In genomic region chr14:73495753-73496152, GRCm38 (mm10) we compare ENCODE assay signal across 27 mouse cellular contexts. TPM values are rescaled to one million over a fixed set of nuclear protein-coding genes. Genes with fewer than 3 reads are reported as not detected.
A peak's percentile ranks its signal among the peaks of the same experiment; 100 is the strongest.
DNase-seq lines count a peak whose midpoint lies in the region; ATAC-seq and TF ChIP-seq lines count a peak whose summit lies in the region.
"Had no signal": no experiment of that assay in that cellular context is flagged by ENCODE, and none has a peak within 500 bp of the region (broad histone marks: within the 10 kb centered on the region; RNA-seq: fewer than 3 reads in every experiment).

No protein-coding gene starts in this region.

- no peaks in the 10 kb centered on the region for H3K79me2 ChIP-seq in heart, adult 2 months (replicated peaks; ENCODE audit: control insufficient read depth, insufficient read depth, low read length)

- TF ChIP-seq CTCF in heart, adult 2 months (IDR thresholded peaks at IDR 0.05): peak; percentile 47
- 0 out of 2 replicates have a peak, but pooled peaks have one; percentile 30 for TF ChIP-seq CTCF in kidney, postnatal 0 days (IDR thresholded peaks at IDR 0.05; ENCODE audit: low read depth)
- no peak for TF ChIP-seq CTCF in kidney, adult 2 months (conservative IDR thresholded peaks at IDR 0.05; ENCODE audit: insufficient read depth, insufficient read length, low read depth, low read length)
- peak; percentile 48 for TF ChIP-seq CTCF in stomach, postnatal 0 days (IDR thresholded peaks at IDR 0.05; ENCODE audit: low read depth)

- intact Hi-C loops in heart, adult 2 months (cut with DNase I): no loop called here
- intact Hi-C loops in heart, postnatal 14 days (cut with DNase I): no loop called here

- H3K9me3 ChIP-seq in kidney, postnatal 0 days (replicated peaks; ENCODE audit: low read length): no peaks in the 10 kb centered on the region
- H3K9me3 ChIP-seq in stomach, postnatal 0 days (ENCODE audit: control insufficient read depth, low read length): no peaks in the 10 kb centered on the region
- H3K9me3 ChIP-seq: G1E; hindbrain, embryonic 15.5 days; limb, embryonic 15.5 days had no signal

- H3K4me2 ChIP-seq in kidney, postnatal 0 days (ENCODE audit: low read length): no peak overlapping the region
- H3K4me2 ChIP-seq in stomach, postnatal 0 days (replicated peaks; ENCODE audit: low read depth): no peak overlapping the region
- H3K4me2 ChIP-seq: embryonic facial prominence, embryonic 12.5 days; hindbrain, embryonic 15.5 days; limb, embryonic 15.5 days had no signal

- no peak for TF ChIP-seq EP300 in heart, adult 2 months (IDR thresholded peaks at IDR 0.05; ENCODE audit: insufficient read depth, low read depth, low read length)
- no peak for TF ChIP-seq EP300 in stomach, postnatal 0 days (optimal IDR thresholded peaks at IDR 0.05)

- no peak for DNase-seq in heart, adult 2 months
- no peak for DNase-seq in heart, postnatal 14 days
- no peak for DNase-seq in kidney, postnatal 0 days (ENCODE audit: low spot score)
- DNase-seq in kidney, adult 2 months: no peak
- peak; percentile 38 for DNase-seq in lung, postnatal 10 days
- no peak for DNase-seq in lung, adult 18-20 months
- DNase-seq in stomach, postnatal 0 days (ENCODE audit: low spot score): no peak
- DNase-seq in adipocyte (ENCODE audit: low spot score): no peak
- DNase-seq: adrenal gland, postnatal 25 days; B cell, adult 2 months; cerebellum, adult 11-12 months; cerebellum, adult 9-11 months; embryo, embryonic 11 days; kidney, adult 8-10 months; kidney, postnatal 14 days; left cerebral cortex, postnatal 4 days; midbrain, embryonic 14.5 days; thymus, postnatal 4 days had no signal

- no peak for ATAC-seq in kidney, postnatal 0 days (replicated peaks; ENCODE audit: low FRiP score, low read depth)
- ATAC-seq in stomach, postnatal 0 days (ENCODE audit: low FRiP score, low TSS enrichment): no peak
- ATAC-seq: forebrain, embryonic 14.5 days; inflammation-experienced regulatory T-cells, adult 6 months; Patski had no signal

- no peak overlapping the region for H3K27ac ChIP-seq in heart, adult 2 months
- no peak overlapping the region for H3K27ac ChIP-seq in kidney, postnatal 0 days
- no peak overlapping the region for H3K27ac ChIP-seq in kidney, adult 2 months (ENCODE audit: insufficient read depth, low read depth, low read length)
- no peak overlapping the region for H3K27ac ChIP-seq in stomach, postnatal 0 days (replicated peaks)
- H3K27ac ChIP-seq: embryonic facial prominence, embryonic 12.5 days; hindbrain, embryonic 15.5 days; limb, embryonic 15.5 days; liver, embryonic 14.5 days; macrophage had no signal

- H3K4me3 ChIP-seq in heart, adult 2 months: no peak overlapping the region
- H3K4me3 ChIP-seq in kidney, postnatal 0 days (replicated peaks; ENCODE audit: low read depth, low read length): no peak overlapping the region
- no peak overlapping the region for H3K4me3 ChIP-seq in kidney, adult 2 months (ENCODE audit: insufficient read depth, low read depth, low read length)
- H3K4me3 ChIP-seq in stomach, postnatal 0 days (ENCODE audit: low read depth, low read length): no peak overlapping the region
- H3K4me3 ChIP-seq: embryonic facial prominence, embryonic 12.5 days; hindbrain, embryonic 15.5 days; limb, embryonic 15.5 days had no signal

- no peaks in the 10 kb centered on the region for H3K27me3 ChIP-seq in heart, adult 2 months (ENCODE audit: control insufficient read depth, insufficient read depth, low read length)
- H3K27me3 ChIP-seq in kidney, postnatal 0 days (ENCODE audit: insufficient read depth, low read length): no peaks in the 10 kb centered on the region
- H3K27me3 ChIP-seq in kidney, adult 2 months (replicated peaks; ENCODE audit: control insufficient read depth, insufficient read depth, low read length): no peaks in the 10 kb centered on the region
- no peaks in the 10 kb centered on the region for H3K27me3 ChIP-seq in stomach, postnatal 0 days (ENCODE audit: control insufficient read depth, insufficient read depth, low read length)
- H3K27me3 ChIP-seq: embryonic facial prominence, embryonic 12.5 days; hindbrain, embryonic 15.5 days; limb, embryonic 15.5 days had no signal

- TF ChIP-seq POLR2A in heart, adult 2 months (IDR thresholded peaks at IDR 0.05; ENCODE audit: insufficient read depth, low read depth, low read length): no peak
- TF ChIP-seq POLR2A in kidney, adult 2 months (IDR thresholded peaks at IDR 0.05; ENCODE audit: low read depth, low read length): no peak

- WGBS in heart, adult 2 months: 45% methylated on average over 7 of the region's 7 CpGs
- WGBS in kidney, postnatal 0 days: 68% methylated on average over 7 of the region's 7 CpGs
- WGBS in kidney, adult 2 months: 71% methylated on average over 7 of the region's 7 CpGs
- WGBS in stomach, postnatal 0 days: 64% methylated on average over 7 of the region's 7 CpGs

- no peaks in the 10 kb centered on the region; the same call in 1 of the 2 replicates for H3K4me1 ChIP-seq in heart, adult 2 months (ENCODE audit: control insufficient read depth, insufficient read depth, low read length)
- H3K4me1 ChIP-seq in kidney, postnatal 0 days (replicated peaks; ENCODE audit: insufficient read depth, low read length): no peaks in the 10 kb centered on the region
- H3K4me1 ChIP-seq in kidney, adult 2 months (ENCODE audit: control insufficient read depth, insufficient read depth, low read length): no peaks in the 10 kb centered on the region
- H3K4me1 ChIP-seq in stomach, postnatal 0 days (replicated peaks; ENCODE audit: control insufficient read depth, insufficient read depth): no peaks in the 10 kb centered on the region
- H3K4me1 ChIP-seq: embryonic facial prominence, embryonic 12.5 days; hindbrain, embryonic 15.5 days; limb, embryonic 15.5 days had no signal

- no peak overlapping the region for H3K9ac ChIP-seq in heart, adult 2 months (ENCODE audit: low read depth, low read length)
- H3K9ac ChIP-seq in kidney, postnatal 0 days (ENCODE audit: low read depth, low read length): no peak overlapping the region
- no peak overlapping the region for H3K9ac ChIP-seq in stomach, postnatal 0 days (ENCODE audit: low read length)
- H3K9ac ChIP-seq: embryonic facial prominence, embryonic 12.5 days; hindbrain, embryonic 15.5 days; limb, embryonic 15.5 days; liver, embryonic 14.5 days had no signal

- H3K36me3 ChIP-seq in heart, adult 2 months (ENCODE audit: control insufficient read depth, insufficient read depth, low read length): no peaks in the 10 kb centered on the region
- H3K36me3 ChIP-seq in kidney, postnatal 0 days (ENCODE audit: insufficient read depth, low read length): no peaks in the 10 kb centered on the region
- H3K36me3 ChIP-seq in kidney, adult 2 months (ENCODE audit: control insufficient read depth, insufficient read depth, low read length): no peaks in the 10 kb centered on the region
- no peaks in the 10 kb centered on the region for H3K36me3 ChIP-seq in stomach, postnatal 0 days (ENCODE audit: control insufficient read depth, insufficient read depth, low read length)
- H3K36me3 ChIP-seq: embryonic facial prominence, embryonic 12.5 days; G1E; hindbrain, embryonic 15.5 days; limb, embryonic 15.5 days had no signal

RNA-seq across cellular contexts. Expression of gene Med4, which starts 14.1 kb away (rescaled TPM):
- 10 to 100 TPM; 19.5 to 23.5 TPM for total RNA-seq in heart, adult 2 months (2021)
- 12.5 and 18.2 TPM in 2 replicates for polyA plus RNA-seq in heart, adult 2 months (2012; rRNA removed)
- total RNA-seq in heart, postnatal 14 days (2021): 10 to 100 TPM; 17.9 to 18.8 TPM
- polyA plus RNA-seq in kidney, postnatal 0 days (2015; fragmentation: Nextera tagmentation; extraction: Ambion mirVana): 66.5 and 70.2 TPM in 2 replicates
- 11.8 and 13.6 TPM in 2 replicates for polyA plus RNA-seq in kidney, adult 2 months (2012; rRNA removed)
- 39.4 and 39.5 TPM in 2 replicates for polyA plus RNA-seq in stomach, postnatal 0 days (2015; fragmentation: Nextera tagmentation; extraction: Ambion mirVana)

RNA-seq across cellular contexts. Expression of gene Sucla2, which starts 29.4 kb away (rescaled TPM):
- total RNA-seq in heart, adult 2 months (2021): 100 to 1,000 TPM; 693 to 811 TPM
- 125 and 246 TPM in 2 replicates for polyA plus RNA-seq in heart, adult 2 months (2012; rRNA removed)
- 100 to 1,000 TPM; 728 to 730 TPM for total RNA-seq in heart, postnatal 14 days (2021)
- polyA plus RNA-seq in kidney, postnatal 0 days (2015; fragmentation: Nextera tagmentation; extraction: Ambion mirVana): 172 and 179 TPM in 2 replicates
- polyA plus RNA-seq in kidney, adult 2 months (2012; rRNA removed): 34.9 and 55.4 TPM in 2 replicates
- polyA plus RNA-seq in stomach, postnatal 0 days (2015; fragmentation: Nextera tagmentation; extraction: Ambion mirVana): 98.9 and 101 TPM in 2 replicates

RNA-seq across cellular contexts. Expression of gene Nudt15, which starts 52.3 kb away (rescaled TPM):
- total RNA-seq in heart, adult 2 months (2021): 1 to 10 TPM; 7.3 to 8.6 TPM
- 3.2 and 5.9 TPM in 2 replicates for polyA plus RNA-seq in heart, adult 2 months (2012; rRNA removed)
- total RNA-seq in heart, postnatal 14 days (2021): 1 to 10 TPM; 7.7 to 9.0 TPM
- polyA plus RNA-seq in kidney, postnatal 0 days (2015; fragmentation: Nextera tagmentation; extraction: Ambion mirVana): 7.9 and 8.9 TPM in 2 replicates
- polyA plus RNA-seq in kidney, adult 2 months (2012; rRNA removed): 1.4 and 1.7 TPM in 2 replicates
- 2.6 and 2.8 TPM in 2 replicates for polyA plus RNA-seq in stomach, postnatal 0 days (2015; fragmentation: Nextera tagmentation; extraction: Ambion mirVana)
